Mouse (Mus musculus): ENCODE measurements around the gene H2-T23. TPM values are rescaled to one million over a fixed set of nuclear protein-coding genes. Genes with fewer than 3 reads are reported as not detected.
"Not testable (repeated sequence)": the region's sequence is repeated elsewhere in the genome, so short reads cannot be mapped to it uniquely, and the experiment has no call there.

The H2-T23 gene
- 4.8 and 5.5 TPM in 2 replicates for polyA plus RNA-seq (2016; fragmentation: Nextera tagmentation; extraction: Ambion mirVana)

GRCm38 (mm10) chr17:36032351-36032875 lies at the start of gene H2-T23:
Gene H2-T23 (minus strand): TSS chr17:36032855.
- 2% methylated on average over 25 of the region's 25 CpGs for WGBS
- not testable (repeated sequence) for H3K27ac ChIP-seq
- H3K27me3 ChIP-seq = peaks cover 11% of the 10 kb centered on the region; the same call in 1 of the 2 replicates

GRCm38 (mm10) chr17:36081901-36082300 lies 49.2 kb upstream of the H2-T23 start:
- not testable (repeated sequence) for H3K4me3 ChIP-seq (replicated peaks); H3K27ac ChIP-seq; H3K4me1 ChIP-seq; H3K36me3 ChIP-seq (replicated peaks); H3K9ac ChIP-seq; ATAC-seq (ENCODE audit: low FRiP score); H3K9me3 ChIP-seq; H3K4me2 ChIP-seq
- peaks cover 27% of the 10 kb centered on the region for H3K27me3 ChIP-seq

More at GRCm38 (mm10) chr17:36032351-36032875, at the start of gene H2-T23:
- H3K9me3 ChIP-seq; H3K36me3 ChIP-seq (replicated peaks); H3K4me1 ChIP-seq: not testable (repeated sequence)
- Histone ChIP-seq H3K4me3 (replicated peaks) (peak within 1 kb of the TSS; percentile 48), H3K9ac (peak within 1 kb of the TSS; percentile 65), H3K4me2 (peak within 1 kb of the TSS; percentile 83)
- ATAC-seq (ENCODE audit: low FRiP score) = peak; percentile 39

GRCm38 (mm10) chr17:36060829-36061228 lies 28.2 kb upstream of the H2-T23 start:
- 27% methylated on average over 2 of the region's 2 CpGs for WGBS
- H3K27ac ChIP-seq = no peak overlapping the region
- no peak overlapping the region for H3K9ac ChIP-seq
- H3K27me3 ChIP-seq = no peaks in the 10 kb centered on the region
- H3K9me3 ChIP-seq = no peaks in the 10 kb centered on the region
- no peaks in the 10 kb centered on the region for H3K4me1 ChIP-seq
- no peak overlapping the region for H3K4me2 ChIP-seq
- no peak overlapping the region for H3K4me3 ChIP-seq (replicated peaks)
- ATAC-seq (ENCODE audit: low FRiP score) = no peak
- H3K36me3 ChIP-seq (replicated peaks) = no peaks in the 10 kb centered on the region

GRCm38 (mm10) chr17:36058362-36058761 lies 25.7 kb upstream of the H2-T23 start, which contains the start of gene Gm11127:
Gene Gm11127 (minus strand): TSS chr17:36058371.
- not testable (repeated sequence) for H3K4me2 ChIP-seq; H3K9ac ChIP-seq; H3K4me3 ChIP-seq (replicated peaks); H3K9me3 ChIP-seq; H3K4me1 ChIP-seq; ATAC-seq (ENCODE audit: low FRiP score); H3K27ac ChIP-seq; H3K36me3 ChIP-seq (replicated peaks); H3K27me3 ChIP-seq
- 33% methylated on average over 1 of the region's 1 CpGs for WGBS

GRCm38 (mm10) chr17:36057927-36058326 lies 25.3 kb upstream of the H2-T23 start:
- not testable (repeated sequence) for ATAC-seq (ENCODE audit: low FRiP score); H3K4me3 ChIP-seq (replicated peaks); H3K9ac ChIP-seq; H3K9me3 ChIP-seq; H3K36me3 ChIP-seq (replicated peaks); H3K4me1 ChIP-seq; H3K27me3 ChIP-seq; H3K27ac ChIP-seq; H3K4me2 ChIP-seq
- 88% methylated on average over 25 of the region's 25 CpGs for WGBS

GRCm38 (mm10) chr17:36043286-36043685 lies 10.6 kb upstream of the H2-T23 start:
- Histone ChIP-seq H3K36me3 (replicated peaks) (no peaks in the 10 kb centered on the region), H3K4me2 (no peak overlapping the region), H3K27me3 (peaks cover 18% of the 10 kb centered on the region), H3K9ac (no peak overlapping the region), H3K4me3 (replicated peaks) (peak overlapping the region; percentile 37; the same call in 1 of the 2 replicates), H3K4me1 (no peaks in the 10 kb centered on the region), H3K9me3 (no peaks in the 10 kb centered on the region), H3K27ac (no peak overlapping the region)
- 80% methylated on average over 3 of the region's 3 CpGs for WGBS
- ATAC-seq (ENCODE audit: low FRiP score) = no peak

- H3K4me3 ChIP-seq (replicated peaks) = peak within 1 kb of the TSS; percentile 37
- ATAC-seq (ENCODE audit: low FRiP score) = peak; percentile 89
- H3K4me2 ChIP-seq = peak within 1 kb of the TSS; percentile 69
- H3K27me3 ChIP-seq = peaks cover 18% of the 10 kb centered on the region
- not testable (repeated sequence) for H3K9me3 ChIP-seq; H3K27ac ChIP-seq; H3K36me3 ChIP-seq (replicated peaks); H3K4me1 ChIP-seq
- 2% methylated on average over 12 of the region's 12 CpGs for WGBS
- H3K9ac ChIP-seq = peak within 1 kb of the TSS; percentile 45
Measured at GRCm38 (mm10) chr17:36042610-36043169, 10.0 kb upstream of the H2-T23 start, which contains the start of the genes H2-T22 and Gm6034. Gene H2-T22 (minus strand): TSS chr17:36042747. Gene Gm6034 (plus strand): TSS chr17:36042961.

- peak overlapping the region; percentile 45 for H3K9ac ChIP-seq
- H3K4me1 ChIP-seq; H3K27ac ChIP-seq; H3K9me3 ChIP-seq; H3K36me3 ChIP-seq (replicated peaks): not testable (repeated sequence)
- peak overlapping the region; percentile 69 for H3K4me2 ChIP-seq
- ATAC-seq (ENCODE audit: low FRiP score) = 0 out of 2 replicates have a peak, but pooled peaks have one; percentile 68
- H3K4me3 ChIP-seq (replicated peaks) = peak overlapping the region; percentile 37
- 2% methylated on average over 19 of the region's 19 CpGs for WGBS
- peaks cover 18% of the 10 kb centered on the region for H3K27me3 ChIP-seq
Measured at GRCm38 (mm10) chr17:36042055-36042454, 9.4 kb upstream of the H2-T23 start.

- ATAC-seq (ENCODE audit: low FRiP score); H3K9me3 ChIP-seq; H3K4me1 ChIP-seq: not testable (repeated sequence)
Measured at GRCm38 (mm10) chr17:36040604-36041003, 7.9 kb upstream of the H2-T23 start.

GRCm38 (mm10) chr17:36036126-36036525 lies 3.5 kb upstream of the H2-T23 start:
- not testable (repeated sequence) for H3K9me3 ChIP-seq; ATAC-seq (ENCODE audit: low FRiP score); H3K4me3 ChIP-seq (replicated peaks); H3K36me3 ChIP-seq (replicated peaks); H3K4me1 ChIP-seq; H3K9ac ChIP-seq; H3K27ac ChIP-seq; H3K4me2 ChIP-seq
- 89% methylated on average over 13 of the region's 13 CpGs for WGBS
- H3K27me3 ChIP-seq = peaks cover 12% of the 10 kb centered on the region

More at GRCm38 (mm10) chr17:36040604-36041003, 7.9 kb upstream of the H2-T23 start:
- H3K4me3 ChIP-seq (replicated peaks); H3K27ac ChIP-seq; H3K9ac ChIP-seq; H3K36me3 ChIP-seq (replicated peaks); H3K4me2 ChIP-seq: not testable (repeated sequence)
- WGBS = 82% methylated on average over 2 of the region's 2 CpGs
- peaks cover 18% of the 10 kb centered on the region for H3K27me3 ChIP-seq

GRCm38 (mm10) chr17:36035010-36035638 lies 2.5 kb upstream of the H2-T23 start:
- not testable (repeated sequence) for H3K4me1 ChIP-seq; H3K4me2 ChIP-seq; H3K9ac ChIP-seq; H3K27ac ChIP-seq; H3K36me3 ChIP-seq (replicated peaks); H3K9me3 ChIP-seq; H3K4me3 ChIP-seq (replicated peaks)
- H3K27me3 ChIP-seq = peaks cover 11% of the 10 kb centered on the region; the same call in 1 of the 2 replicates
- 45% methylated on average over 3 of the region's 3 CpGs for WGBS
- ATAC-seq (ENCODE audit: low FRiP score) = peak; percentile 54; the same call in 1 of the 2 replicates

GRCm38 (mm10) chr17:36034524-36034923 lies 1.9 kb upstream of the H2-T23 start:
- not testable (repeated sequence) for H3K27ac ChIP-seq; H3K4me2 ChIP-seq; H3K36me3 ChIP-seq (replicated peaks); H3K4me3 ChIP-seq (replicated peaks); ATAC-seq (ENCODE audit: low FRiP score); H3K9ac ChIP-seq; H3K9me3 ChIP-seq; H3K4me1 ChIP-seq
- peaks cover 11% of the 10 kb centered on the region; the same call in 1 of the 2 replicates for H3K27me3 ChIP-seq
- WGBS = 64% methylated on average over 3 of the region's 3 CpGs
